Mouse (Mus musculus): ENCODE results near the gene Ltbp4. TPM values are rescaled to one million over a fixed set of nuclear protein-coding genes. Genes with fewer than 3 reads are reported as not detected.

The Ltbp4 gene
- total and polyA plus RNA-seq, 3 experiments: 0.43 to 2.6 (median 1.5) TPM

GRCm38 (mm10) chr7:27360749-27361148 lies 23.3 kb upstream of the Ltbp4 start:
- in situ Hi-C loops (cut with MboI; ENCODE audit: low pct_ligation_motif_present, low pct_unique_long_range_greater_than_20kb, low sequenced_read_pairs): no loop called here
- DNase-seq (ENCODE audit: extremely low read depth): no peak
- H3K4me2 ChIP-seq (ENCODE audit: insufficient read depth, low read depth, poor library complexity, severe bottlenecking): peak overlapping the region; percentile 54
- no peaks in the 10 kb centered on the region for H3K36me3 ChIP-seq (replicated peaks in 1 of 2; ENCODE audit: control insufficient read depth in 1 of 2, insufficient read depth in 1 of 2, low read length in 1 of 2)
- H3K27me3 ChIP-seq (replicated peaks): peaks cover 12% of the 10 kb centered on the region
- dilution Hi-C loops (cut with MboI; ENCODE audit: extremely low pct_ligation_motif_present, extremely low pct_unique_long_range_greater_than_20kb, low sequenced_read_pairs): no loop called here
- H3K9me3 ChIP-seq (replicated peaks; ENCODE audit: low read length): peaks cover 2% of the 10 kb centered on the region
- no peak overlapping the region for H3K27ac ChIP-seq (ENCODE audit: insufficient read depth, low read depth)
- H3K4me1 ChIP-seq (ENCODE audit: control insufficient read depth in 1 of 2, insufficient read depth in 2 of 2): peaks cover 5 to 26% of the 10 kb centered on the region in 2 experiments
- H3K4me3 ChIP-seq (replicated peaks in 1 of 3; ENCODE audit: low read depth in 2 of 3, low read length in 2 of 3, poor library complexity in 1 of 3): peak overlapping the region in 1 of 3 experiments; percentile 38
- no peak overlapping the region for H3K9ac ChIP-seq (ENCODE audit: insufficient read depth, low read depth)
- no peaks in the 10 kb centered on the region for H3K79me2 ChIP-seq (replicated peaks; ENCODE audit: control insufficient read depth, extremely low read depth, insufficient read depth, poor library complexity, severe bottlenecking)
- TF ChIP-seq MAX (IDR thresholded peaks at IDR 0.05; ENCODE audit: low read length): 0 out of 2 replicates have a peak, but pooled peaks have one; percentile 23
- no peak for TF ChIP-seq MXI1 (IDR thresholded peaks at IDR 0.05; ENCODE audit: low read depth, low read length)
- TF ChIP-seq SMC3 (IDR thresholded peaks at IDR 0.05; ENCODE audit: low read depth, low read length): no peak
- TF ChIP-seq ZC3H11A (IDR thresholded peaks at IDR 0.05; ENCODE audit: low read depth, low read length): no peak
- no peak for TF ChIP-seq TBP (conservative IDR thresholded peaks at IDR 0.05; ENCODE audit: low read depth, low read length)
- TF ChIP-seq MEF2A (IDR thresholded peaks at IDR 0.05; ENCODE audit: borderline replicate concordance, low read depth, low read length): 0 out of 2 replicates have a peak, but pooled peaks have one; percentile 19
- TF ChIP-seq CTCF (conservative IDR thresholded peaks at IDR 0.05 in 1 of 2, IDR thresholded peaks at IDR 0.05 in 1 of 2; ENCODE audit: low read depth in 2 of 2, low read length in 2 of 2): no peak

GRCm38 (mm10) chr7:27359706-27360358 lies 22.3 kb upstream of the Ltbp4 start:
- no peak for DNase-seq (ENCODE audit: extremely low read depth)
- Histone ChIP-seq H3K36me3 (replicated peaks in 1 of 2; ENCODE audit: control insufficient read depth in 1 of 2, insufficient read depth in 1 of 2, low read length in 1 of 2) (no peaks in the 10 kb centered on the region), H3K4me2 (ENCODE audit: insufficient read depth, low read depth, poor library complexity, severe bottlenecking) (no peak overlapping the region), H3K9ac (ENCODE audit: insufficient read depth, low read depth) (no peak overlapping the region), H3K27ac (ENCODE audit: insufficient read depth, low read depth) (no peak overlapping the region), H3K9me3 (replicated peaks; ENCODE audit: low read length) (peaks cover 2% of the 10 kb centered on the region), H3K27me3 (replicated peaks) (peaks cover 11% of the 10 kb centered on the region), H3K79me2 (replicated peaks; ENCODE audit: control insufficient read depth, extremely low read depth, insufficient read depth, poor library complexity, severe bottlenecking) (peaks cover 4% of the 10 kb centered on the region; the same call in 1 of the 2 replicates), H3K4me3 (replicated peaks in 1 of 3; ENCODE audit: low read depth in 2 of 3, low read length in 2 of 3, poor library complexity in 1 of 3) (no peak overlapping the region), H3K4me1 (ENCODE audit: control insufficient read depth in 1 of 2, insufficient read depth in 2 of 2) (peaks cover 5 to 31% of the 10 kb centered on the region in 2 experiments)
- dilution Hi-C loops (cut with MboI; ENCODE audit: extremely low pct_ligation_motif_present, extremely low pct_unique_long_range_greater_than_20kb, low sequenced_read_pairs): no loop called here
- TF ChIP-seq TBP (conservative IDR thresholded peaks at IDR 0.05; ENCODE audit: low read depth, low read length) (no peak), UBTF (IDR thresholded peaks at IDR 0.05; ENCODE audit: low read depth, low read length) (no peak), GABPA (IDR thresholded peaks at IDR 0.05; ENCODE audit: insufficient replicate concordance, low read depth, low read length) (no peak), MXI1 (IDR thresholded peaks at IDR 0.05; ENCODE audit: low read depth, low read length) (no peak), POLR2AphosphoS2 (IDR thresholded peaks at IDR 0.05; ENCODE audit: low read depth, low read length) (no peak), SIN3A (IDR thresholded peaks at IDR 0.05; ENCODE audit: low read length) (no peak), E2F4 (IDR thresholded peaks at IDR 0.05; ENCODE audit: insufficient replicate concordance, low read depth, low read length) (no peak), CHD2 (IDR thresholded peaks at IDR 0.05; ENCODE audit: low read length) (no peak), HCFC1 (IDR thresholded peaks at IDR 0.05; ENCODE audit: low read depth, low read length) (no peak), MAX (IDR thresholded peaks at IDR 0.05; ENCODE audit: low read length) (no peak), IRF4 (IDR thresholded peaks at IDR 0.05; ENCODE audit: low read depth, low read length) (no peak), CTCF (conservative IDR thresholded peaks at IDR 0.05 in 1 of 2, IDR thresholded peaks at IDR 0.05 in 1 of 2; ENCODE audit: low read depth in 2 of 2, low read length in 2 of 2) (no peak), SMC3 (IDR thresholded peaks at IDR 0.05; ENCODE audit: low read depth, low read length) (no peak), RAD21 (IDR thresholded peaks at IDR 0.05; ENCODE audit: low read depth, low read length) (no peak), TCF12 (IDR thresholded peaks at IDR 0.05; ENCODE audit: low read depth, low read length) (no peak), MEF2A (IDR thresholded peaks at IDR 0.05; ENCODE audit: borderline replicate concordance, low read depth, low read length) (no peak), BHLHE40 (IDR thresholded peaks at IDR 0.05; ENCODE audit: low read depth, low read length) (no peak), ZNF384 (IDR thresholded peaks at IDR 0.05; ENCODE audit: low read depth, low read length) (no peak)
- in situ Hi-C loops (cut with MboI; ENCODE audit: low pct_ligation_motif_present, low pct_unique_long_range_greater_than_20kb, low sequenced_read_pairs): no loop called here
